Mouse (Mus musculus) limb, embryonic 15.5 days (tissue): ENCODE measurements around the gene Stat3. TPM values are rescaled to one million over a fixed set of nuclear protein-coding genes. Genes with fewer than 3 reads are reported as not detected.

Source experiments
- ATAC-seq: fragments of 200-750 bp; cut with Nextera tagmentation; 2 replicates; pipeline ENCODE4 v1.8.0; 2017; ENCODE audit warnings: low read depth, moderate TSS enrichment; ENCODE audit not compliant: insufficient number of reproducible peaks, low FRiP score, low TSS enrichment
- H3K27ac ChIP-seq: fragments of 300-500 bp; sonication (generic); 2 replicates; pipeline ENCODE4 v1.5.1; 2015; ENCODE audit warnings: moderate library complexity, mild to moderate bottlenecking, inconsistent platforms
- H3K27me3 ChIP-seq: fragments of 300-500 bp; sonication (generic); 2 replicates; pipeline ENCODE4 v1.6.1; 2015; ENCODE audit warnings: inconsistent platforms
- H3K36me3 ChIP-seq: fragments of 300-500 bp; sonication (generic); 2 replicates; pipeline ENCODE4 v1.6.1; 2015; ENCODE audit warnings: inconsistent platforms
- H3K4me1 ChIP-seq: fragments of 300-500 bp; sonication (generic); 2 replicates; pipeline ENCODE4 v1.6.1; 2015; ENCODE audit warnings: inconsistent platforms
- H3K4me2 ChIP-seq: fragments of 300-500 bp; sonication (generic); 2 replicates; pipeline ENCODE4 v1.6.1; 2015; ENCODE audit warnings: mild to moderate bottlenecking, inconsistent platforms
- H3K4me3 ChIP-seq: fragments of 300-500 bp; sonication (generic); 2 replicates; pipeline ENCODE4 v1.5.1; 2015; ENCODE audit warnings: mild to moderate bottlenecking, inconsistent platforms
- H3K9ac ChIP-seq: fragments of 300-500 bp; sonication (generic); 2 replicates; pipeline ENCODE4 v1.6.1; 2015; ENCODE audit warnings: inconsistent platforms
- H3K9me3 ChIP-seq: fragments of 300-500 bp; sonication (generic); 2 replicates; pipeline ENCODE4 v1.6.1; 2016; ENCODE audit warnings: inconsistent platforms
- WGBS: fragments of 180-500 bp; shearing (Covaris S2); methylation state at CpG from one replicate; pipeline ENCODE4 v1.1.7; 2015; 5-methylcytosine and 5-hydroxymethylcytosine counted together
- polyA plus RNA-seq: library from polyadenylated mRNA; unstranded; fragments of >200 nt; fragmentation: Nextera tagmentation; extraction: Ambion mirVana; gene quantifications from 2 replicates; pipeline ENCODE4 v1.2.1, GENCODE M21; 2015

The Stat3 gene
- polyA plus RNA-seq, 1 experiment from 2014 or later = 72.9 TPM

GRCm38 (mm10) chr11:100971455-100971854 lies 32.1 kb upstream of the Stat3 start:
- H3K9ac ChIP-seq = no peak overlapping the region
- ATAC-seq = no peak
- peaks cover 14% of the 10 kb centered on the region; the same call in 1 of the 2 replicates for H3K27me3 ChIP-seq
- WGBS = 64% methylated on average over 10 of the region's 10 CpGs
- H3K27ac ChIP-seq = peak overlapping the region; percentile 96
- no peaks in the 10 kb centered on the region for H3K9me3 ChIP-seq
- no peaks in the 10 kb centered on the region for H3K36me3 ChIP-seq
- peak overlapping the region; percentile 74 for H3K4me2 ChIP-seq
- peaks cover 43% of the 10 kb centered on the region for H3K4me1 ChIP-seq
- peak overlapping the region; percentile 82; the same call in 1 of the 2 replicates for H3K4me3 ChIP-seq

GRCm38 (mm10) chr11:100970557-100970937 lies 31.2 kb upstream of the Stat3 start, which contains the start of gene Cavin1:
TSS of gene Cavin1 (minus strand) at chr11:100970887.
- H3K4me2 ChIP-seq = peak within 1 kb of the TSS; percentile 74
- peak within 1 kb of the TSS; percentile 96 for H3K27ac ChIP-seq
- ATAC-seq = peak; percentile 93
- no peaks in the 10 kb centered on the region for H3K9me3 ChIP-seq
- peak within 1 kb of the TSS; percentile 82 for H3K4me3 ChIP-seq
- H3K9ac ChIP-seq = peak within 1 kb of the TSS; percentile 69
- peaks cover 51% of the 10 kb centered on the region for H3K4me1 ChIP-seq
- under 1% methylated on average over 15 of the region's 20 CpGs for WGBS
- peaks cover 14% of the 10 kb centered on the region; the same call in 1 of the 2 replicates for H3K27me3 ChIP-seq
- 0 out of 2 replicates have a peak, but pooled peaks cover 4% of the 10 kb centered on the region for H3K36me3 ChIP-seq

DNA sequence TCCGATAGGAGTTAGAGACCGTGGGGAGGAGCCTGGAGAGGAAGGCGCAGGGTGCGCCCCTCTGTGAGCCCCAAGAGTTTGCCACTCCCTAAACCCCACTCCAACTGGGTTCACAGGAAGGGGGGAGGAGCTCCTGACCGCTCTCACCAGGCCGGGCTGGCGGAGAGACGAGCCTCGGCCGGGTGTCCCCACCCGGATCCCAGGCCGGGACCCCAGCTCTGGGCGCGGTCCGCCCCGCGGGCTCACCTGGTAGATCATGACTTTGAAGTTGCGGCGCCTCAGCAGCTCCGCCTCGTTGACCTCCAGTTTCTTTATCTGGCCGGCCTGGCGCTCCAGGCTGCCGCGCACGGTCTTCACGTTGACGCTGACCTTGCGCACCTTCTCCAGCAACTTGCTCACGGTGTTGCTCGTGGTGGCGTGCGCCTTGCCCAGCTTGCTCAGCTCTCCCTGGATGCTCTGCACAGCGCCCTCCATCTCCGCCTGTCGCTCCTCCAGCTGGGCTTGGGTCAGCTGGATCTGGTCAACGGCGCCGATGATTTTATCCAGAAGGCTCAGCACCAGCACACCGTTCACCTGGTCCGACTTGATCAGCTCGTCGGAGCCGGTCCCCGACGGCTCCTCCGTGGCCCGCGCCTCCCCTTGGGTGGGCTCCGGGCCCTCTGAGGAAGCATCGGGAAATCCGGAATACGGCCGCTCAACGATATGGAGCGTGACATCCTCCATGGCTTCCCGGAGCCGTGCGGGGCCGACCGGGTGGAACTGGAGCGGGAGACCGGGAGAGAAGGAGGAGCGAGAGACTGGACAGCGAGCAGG lies 30.6 kb upstream of the Stat3 start:
- Histone ChIP-seq H3K9me3 (no peaks in the 10 kb centered on the region), H3K9ac (peak overlapping the region; percentile 69), H3K36me3 (0 out of 2 replicates have a peak, but pooled peaks cover 4% of the 10 kb centered on the region), H3K4me2 (peak overlapping the region; percentile 74), H3K27ac (peak overlapping the region; percentile 96), H3K27me3 (peaks cover 12% of the 10 kb centered on the region; the same call in 1 of the 2 replicates), H3K4me3 (peak overlapping the region; percentile 82), H3K4me1 (peaks cover 57% of the 10 kb centered on the region)
- ATAC-seq = peak; percentile 55
- WGBS = under 1% methylated on average over 65 of the region's 65 CpGs

- Histone ChIP-seq H3K27me3 (peaks cover 7% of the 10 kb centered on the region; the same call in 1 of the 2 replicates), H3K4me2 (peak overlapping the region; percentile 74), H3K4me3 (peak overlapping the region; percentile 82), H3K36me3 (0 out of 2 replicates have a peak, but pooled peaks cover 6% of the 10 kb centered on the region), H3K27ac (peak overlapping the region; percentile 96), H3K9ac (peak overlapping the region; percentile 69), H3K9me3 (no peaks in the 10 kb centered on the region), H3K4me1 (peaks cover 60% of the 10 kb centered on the region)
- ATAC-seq = no peak
- WGBS = under 1% methylated on average over 32 of the region's 35 CpGs
Observed at GRCm38 (mm10) chr11:100969189-100969743, 29.9 kb upstream of the Stat3 start.

DNA sequence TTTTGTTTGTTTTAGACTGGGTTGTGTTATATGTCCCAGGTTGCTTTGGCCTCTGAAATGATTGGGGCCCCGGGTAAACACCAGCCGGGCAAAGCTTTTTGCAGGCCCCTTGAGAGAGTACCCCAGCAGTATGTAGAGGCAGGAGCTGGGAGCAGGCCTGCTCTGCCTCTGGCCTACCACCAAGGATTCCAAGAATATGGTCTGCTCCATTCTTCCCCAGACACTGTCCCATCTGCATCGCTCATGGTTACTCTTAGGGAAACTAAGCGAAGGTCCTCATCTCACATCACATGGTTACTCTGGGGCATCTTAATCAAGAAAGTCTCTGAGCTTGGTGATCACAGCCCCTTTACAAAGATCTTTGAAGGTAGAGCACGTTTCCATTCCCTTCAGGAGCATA lies 29.2 kb upstream of the Stat3 start:
- H3K36me3 ChIP-seq = 0 out of 2 replicates have a peak, but pooled peaks cover 9% of the 10 kb centered on the region
- H3K4me1 ChIP-seq = peaks cover 68% of the 10 kb centered on the region
- peak overlapping the region; percentile 82 for H3K4me3 ChIP-seq
- peaks cover 7% of the 10 kb centered on the region; the same call in 1 of the 2 replicates for H3K27me3 ChIP-seq
- H3K4me2 ChIP-seq = peak overlapping the region; percentile 74
- WGBS = 65% methylated on average over 5 of the region's 5 CpGs
- H3K27ac ChIP-seq = peak overlapping the region; percentile 96; the same call in 1 of the 2 replicates
- no peaks in the 10 kb centered on the region for H3K9me3 ChIP-seq
- no peak for ATAC-seq
- H3K9ac ChIP-seq = peak overlapping the region; percentile 69; the same call in 1 of the 2 replicates

DNA sequence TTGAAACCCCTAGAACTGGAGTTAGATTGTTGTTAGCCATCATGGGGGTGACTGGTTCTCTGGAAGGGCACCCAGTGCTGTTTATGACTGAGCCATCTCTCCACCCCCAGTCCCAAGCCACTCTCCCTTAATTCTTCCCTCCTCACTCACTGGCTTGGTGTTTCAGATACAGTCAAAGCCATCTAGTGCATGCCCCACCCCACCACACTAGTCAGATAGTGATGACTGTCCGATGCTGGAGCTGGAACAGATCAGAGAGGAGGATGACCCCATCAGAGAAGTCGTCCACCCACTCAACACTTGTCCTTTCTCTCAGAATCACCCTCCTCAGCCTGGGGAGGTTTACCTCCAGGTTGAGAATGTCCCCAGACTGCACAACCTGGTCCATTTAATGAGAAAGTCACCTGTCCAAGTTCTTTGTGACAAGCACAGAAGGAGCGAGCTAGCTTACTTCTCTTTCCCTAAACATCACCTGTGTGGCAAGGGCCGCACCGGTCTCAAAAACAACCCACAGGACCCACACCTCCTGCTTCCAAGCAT lies 28.6 kb upstream of the Stat3 start:
- Histone ChIP-seq H3K4me2 (peak overlapping the region; percentile 74), H3K4me3 (peak overlapping the region; percentile 82), H3K27ac (no peak overlapping the region), H3K36me3 (0 out of 2 replicates have a peak, but pooled peaks cover 9% of the 10 kb centered on the region), H3K9ac (no peak overlapping the region), H3K27me3 (peaks cover 7% of the 10 kb centered on the region; the same call in 1 of the 2 replicates), H3K9me3 (no peaks in the 10 kb centered on the region), H3K4me1 (peaks cover 74% of the 10 kb centered on the region)
- 85% methylated on average over 5 of the region's 5 CpGs for WGBS
- ATAC-seq = no peak

- Histone ChIP-seq H3K4me3 (peak overlapping the region; percentile 82), H3K4me1 (peaks cover 79% of the 10 kb centered on the region), H3K9me3 (no peaks in the 10 kb centered on the region), H3K27ac (no peak overlapping the region), H3K9ac (no peak overlapping the region), H3K4me2 (peak overlapping the region; percentile 74), H3K36me3 (0 out of 2 replicates have a peak, but pooled peaks cover 9% of the 10 kb centered on the region), H3K27me3 (peaks cover 6% of the 10 kb centered on the region; the same call in 1 of the 2 replicates)
- no peak for ATAC-seq
- WGBS = 43% methylated on average over 5 of the region's 5 CpGs
Observed at GRCm38 (mm10) chr11:100967376-100967775, 28.0 kb upstream of the Stat3 start.

DNA sequence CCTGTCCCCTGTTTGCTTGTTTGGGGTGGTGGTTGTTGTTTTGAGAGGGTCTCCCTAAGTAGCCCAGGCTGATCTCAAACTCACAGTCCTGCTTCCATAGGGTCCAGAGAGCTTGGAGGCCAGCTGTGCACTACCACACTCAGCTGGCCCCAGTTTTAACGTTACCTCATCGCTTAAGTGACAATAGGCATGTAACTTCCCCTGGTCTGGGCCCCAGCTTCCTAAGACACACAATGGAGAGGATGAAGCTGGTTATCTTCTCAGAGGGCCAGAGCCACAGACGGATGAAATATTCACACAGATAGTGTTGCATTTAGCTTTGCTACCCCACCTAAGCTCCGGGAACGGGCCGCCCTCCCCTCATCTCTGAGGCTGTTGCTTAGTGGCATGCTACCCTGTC lies 26.4 kb upstream of the Stat3 start:
- Histone ChIP-seq H3K36me3 (0 out of 2 replicates have a peak, but pooled peaks cover 9% of the 10 kb centered on the region), H3K27me3 (no peaks in the 10 kb centered on the region; the same call in 1 of the 2 replicates), H3K27ac (peak overlapping the region; percentile 50), H3K4me1 (peaks cover 78% of the 10 kb centered on the region), H3K4me3 (no peak overlapping the region), H3K4me2 (no peak overlapping the region), H3K9me3 (no peaks in the 10 kb centered on the region), H3K9ac (no peak overlapping the region)
- 71% methylated on average over 6 of the region's 6 CpGs for whole genome bisulfite sequencing
- no peak for ATAC-seq

DNA sequence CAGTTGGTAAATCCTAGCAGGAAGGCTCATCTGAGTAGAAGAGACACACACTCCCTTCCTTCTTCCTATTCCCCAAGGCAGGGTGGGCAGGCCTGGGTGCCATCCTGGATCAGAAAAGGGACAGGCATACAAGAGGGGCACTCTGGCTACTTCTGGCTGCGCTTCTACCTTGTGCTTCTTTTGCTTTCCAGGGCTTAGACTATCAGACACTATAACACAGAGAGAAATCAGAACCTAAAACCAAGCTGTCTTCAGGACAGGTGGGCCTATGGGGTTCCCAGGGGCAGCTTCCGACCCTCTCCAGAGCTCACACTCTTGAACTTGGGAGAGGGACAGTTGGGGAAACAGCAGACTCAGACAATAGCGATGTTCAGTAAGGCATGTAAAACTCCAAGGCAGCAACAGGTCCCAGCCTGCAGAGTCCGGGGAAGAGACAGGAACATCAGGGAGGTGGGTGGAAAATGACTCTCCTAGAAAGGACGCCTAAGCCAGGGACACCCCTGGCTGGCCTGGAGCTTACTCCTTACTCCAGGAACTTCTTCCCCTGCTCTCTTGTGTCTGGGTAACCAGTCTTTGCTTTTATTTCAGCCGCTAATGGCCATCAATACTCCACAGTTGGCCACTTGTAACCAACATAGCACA lies 25.7 kb upstream of the Stat3 start:
- peaks cover 80% of the 10 kb centered on the region for H3K4me1 ChIP-seq

GRCm38 (mm10) chr11:100964180-100964579 lies 24.8 kb upstream of the Stat3 start:
- Histone ChIP-seq H3K36me3 (0 out of 2 replicates have a peak, but pooled peaks cover 9% of the 10 kb centered on the region), H3K4me3 (no peak overlapping the region), H3K4me2 (0 out of 2 replicates have a peak overlapping the region, but pooled peaks have one; percentile 4), H3K27me3 (peaks cover 2% of the 10 kb centered on the region), H3K4me1 (peaks cover 86% of the 10 kb centered on the region), H3K9me3 (no peaks in the 10 kb centered on the region), H3K27ac (peak overlapping the region; percentile 86), H3K9ac (no peak overlapping the region)
- 84% methylated on average over 7 of the region's 7 CpGs for WGBS
- no peak for ATAC-seq

More for the DNA sequence above, 25.7 kb upstream of the Stat3 start:
- H3K9ac ChIP-seq = no peak overlapping the region
- peak overlapping the region; percentile 86; the same call in 1 of the 2 replicates for H3K27ac ChIP-seq
- no peak overlapping the region for H3K4me3 ChIP-seq
- no peaks in the 10 kb centered on the region for H3K9me3 ChIP-seq
- 65% methylated on average over 6 of the region's 6 CpGs for whole genome bisulfite sequencing
- H3K4me2 ChIP-seq = no peak overlapping the region
- 0 out of 2 replicates have a peak, but pooled peaks cover 9% of the 10 kb centered on the region for H3K36me3 ChIP-seq
- ATAC-seq = no peak
- H3K27me3 ChIP-seq = no peaks in the 10 kb centered on the region; the same call in 1 of the 2 replicates

GRCm38 (mm10) chr11:100963647-100964046 lies 24.3 kb upstream of the Stat3 start:
- no peak overlapping the region for H3K9ac ChIP-seq
- peaks cover 7% of the 10 kb centered on the region for H3K27me3 ChIP-seq
- no peaks in the 10 kb centered on the region for H3K9me3 ChIP-seq
- H3K4me3 ChIP-seq = no peak overlapping the region
- peaks cover 14% of the 10 kb centered on the region for H3K36me3 ChIP-seq
- peak overlapping the region; percentile 86 for H3K27ac ChIP-seq
- WGBS = 63% methylated on average over 9 of the region's 9 CpGs
- no peak for ATAC-seq
- H3K4me1 ChIP-seq = peaks cover 89% of the 10 kb centered on the region
- H3K4me2 ChIP-seq = peak overlapping the region; percentile 4; the same call in 1 of the 2 replicates
